Mouse (Mus musculus) layer of hippocampus, postnatal 14 days (tissue): ENCODE data around the gene Ndufv3. TPM values are rescaled to one million over a fixed set of nuclear protein-coding genes. Genes with fewer than 3 reads are reported as not detected.

Source experiments
- DNase-seq, 2 experiments: peaks; one replicate each; pipeline ENCODE4 v3.0.0; 2021 to 2022; ENCODE audit warnings: low spot score in 2 of 2, mixed read lengths in 1 of 2
- long read RNA-seq, 2 experiments: library from polyadenylated mRNA; stranded (forward); transcript quantifications; one replicate each; pipeline ENCODE4 v2.0.0; 2021
- total RNA-seq, 2 experiments: library from RNA; stranded (reverse); gene quantifications; 2 replicates each; pipeline ENCODE4 v1.2.3; 2021

Ndufv3 gene
- total RNA-seq: 100 to 1,000 TPM; 319 to 320 TPM
- long read RNA-seq, experiment 1, transcript Ndufv3-202 (3 exons, 493 nt): major isoform, 97 of 118 reads
- long read RNA-seq, experiment 1, transcript Ndufv3-201 (4 exons, 1,582 nt): minor isoform, 12 of 118 reads
- long read RNA-seq, experiment 1, partial matches to known transcripts: 1 of 118 reads
- long read RNA-seq, experiment 1, other reads (novel, unspliced or antisense): 8 of 118 reads
- long read RNA-seq, experiment 2, transcript Ndufv3-201 (4 exons, 1,582 nt): minor isoform, 19 of 287 reads
- long read RNA-seq, experiment 2, transcript Ndufv3-202 (3 exons, 493 nt): major isoform, 261 of 287 reads
- long read RNA-seq, experiment 2, partial matches to known transcripts: 3 of 287 reads
- long read RNA-seq, experiment 2, other reads (novel, unspliced or antisense): 4 of 287 reads

DNA sequence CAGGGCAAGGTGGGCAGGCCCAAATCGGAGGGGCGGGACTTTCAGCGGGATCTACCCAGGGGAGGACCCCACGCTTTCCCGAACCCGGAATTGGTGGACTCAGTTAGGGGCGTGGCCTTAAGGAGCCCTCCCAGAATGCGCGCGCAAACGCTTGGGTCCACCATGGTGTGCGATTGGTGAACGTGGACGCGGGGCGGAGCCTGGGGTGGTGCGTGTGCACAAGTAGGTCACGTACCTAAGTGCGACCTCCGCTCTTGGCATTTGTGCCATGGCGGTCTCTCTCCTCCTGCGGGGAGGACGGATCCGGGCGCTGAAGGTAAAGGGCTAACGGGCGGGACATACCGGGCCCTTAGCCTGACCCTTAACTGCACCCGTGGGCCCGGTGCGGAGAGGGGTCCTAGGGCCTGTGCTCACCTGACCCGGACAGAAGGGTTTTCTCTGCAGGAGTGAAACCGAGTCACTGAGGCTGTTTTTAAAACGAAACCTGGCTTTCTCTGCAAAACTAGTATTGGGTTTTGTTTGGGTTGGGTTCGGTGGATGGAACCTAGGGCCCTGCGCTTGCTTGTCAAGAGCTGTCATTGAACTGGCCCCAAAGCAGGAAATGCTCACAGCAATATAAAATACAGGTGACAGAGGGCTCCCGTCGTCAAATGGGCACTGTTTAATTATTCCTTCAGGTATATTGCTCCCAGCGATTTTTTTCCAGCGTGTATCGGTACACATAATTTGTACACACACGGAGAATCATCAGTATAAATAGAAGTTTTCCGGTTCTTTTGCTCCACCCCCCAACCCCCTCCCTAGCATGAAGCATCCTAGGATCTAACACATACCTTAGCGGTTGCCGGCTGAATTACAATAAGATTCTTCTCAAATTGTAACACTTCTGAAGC, at the start of gene Ndufv3, which contains the start of gene Wdr4:
Gene Ndufv3 (plus strand): TSS at position 170 of the 893 bp plus-strand sequence.
Gene Wdr4 (minus strand): TSS at position 35 of the 893 bp plus-strand sequence.
- peak; percentile 95 to 99 for DNase-seq

DNA sequence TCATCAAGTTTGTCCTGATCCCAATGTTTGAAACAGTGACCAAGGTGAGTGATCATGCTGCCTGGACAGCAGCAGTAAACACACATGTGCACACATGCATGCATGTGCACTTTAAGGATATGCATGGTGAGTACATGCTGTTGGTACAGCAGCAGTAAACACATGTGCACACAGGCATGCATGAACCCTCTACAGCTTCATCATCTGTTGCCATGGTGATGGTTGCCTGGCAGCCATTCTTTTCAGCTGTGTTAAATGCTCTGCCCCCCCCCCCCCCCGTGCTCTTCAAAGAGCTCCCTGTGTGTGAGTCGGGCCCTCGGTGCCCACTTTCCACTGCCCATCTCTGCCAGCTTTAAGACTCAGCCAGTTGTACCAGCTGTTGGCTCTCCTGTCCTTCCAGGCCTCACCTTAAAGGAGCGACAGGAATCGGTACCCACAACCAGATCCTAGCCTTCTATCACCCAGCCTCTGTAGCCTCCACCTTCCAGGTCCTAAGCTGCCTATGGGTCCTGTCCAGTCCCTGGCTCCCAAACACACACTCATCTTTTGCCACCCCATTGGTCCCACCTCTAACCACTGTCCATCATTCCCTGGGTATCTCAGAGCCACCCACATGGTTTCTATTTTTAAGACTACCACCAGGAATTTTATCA, 49.0 kb upstream of the Ndufv3 start:
- no peak for DNase-seq

DNA sequence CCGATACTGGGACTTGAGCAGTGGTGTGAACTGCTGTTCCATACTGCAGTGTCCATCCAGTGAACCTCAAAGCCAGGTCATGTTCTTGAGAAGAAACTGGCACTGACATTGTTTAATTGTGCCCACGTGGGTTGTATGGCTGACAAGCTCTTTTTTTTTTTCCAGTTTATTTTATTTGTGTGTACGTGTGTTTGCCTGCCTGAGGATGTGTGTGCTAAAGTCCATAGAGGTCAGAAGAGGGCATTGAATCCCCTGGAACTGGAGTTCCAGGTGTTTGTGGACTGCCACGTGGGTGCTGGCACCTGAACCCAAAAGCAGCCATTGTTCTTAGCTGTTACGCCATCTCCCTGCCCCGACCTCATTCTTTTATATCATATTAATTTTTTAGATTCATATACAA, 45.5 kb upstream of the Ndufv3 start:
- no peak for DNase-seq

DNA sequence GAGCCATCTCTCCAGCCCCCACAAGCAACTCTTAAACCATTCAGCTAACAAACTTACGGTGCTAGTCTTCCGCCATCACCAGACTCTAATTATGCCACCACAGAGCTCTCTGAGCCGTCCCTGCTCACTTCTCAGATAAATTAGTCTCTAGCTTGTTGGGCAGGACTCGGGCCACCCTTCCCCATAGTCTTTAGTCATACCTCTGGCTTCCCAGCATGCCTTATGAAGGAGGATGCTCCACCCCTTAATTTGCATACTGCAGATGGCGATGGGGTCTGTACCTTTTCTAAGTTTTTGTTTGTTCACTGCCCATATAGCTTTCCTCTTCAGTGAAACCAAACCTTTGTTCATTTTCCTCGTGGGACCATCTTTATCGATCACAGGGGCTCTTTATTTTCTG, 41.3 kb upstream of the Ndufv3 start:
- DNase-seq: no peak

DNA sequence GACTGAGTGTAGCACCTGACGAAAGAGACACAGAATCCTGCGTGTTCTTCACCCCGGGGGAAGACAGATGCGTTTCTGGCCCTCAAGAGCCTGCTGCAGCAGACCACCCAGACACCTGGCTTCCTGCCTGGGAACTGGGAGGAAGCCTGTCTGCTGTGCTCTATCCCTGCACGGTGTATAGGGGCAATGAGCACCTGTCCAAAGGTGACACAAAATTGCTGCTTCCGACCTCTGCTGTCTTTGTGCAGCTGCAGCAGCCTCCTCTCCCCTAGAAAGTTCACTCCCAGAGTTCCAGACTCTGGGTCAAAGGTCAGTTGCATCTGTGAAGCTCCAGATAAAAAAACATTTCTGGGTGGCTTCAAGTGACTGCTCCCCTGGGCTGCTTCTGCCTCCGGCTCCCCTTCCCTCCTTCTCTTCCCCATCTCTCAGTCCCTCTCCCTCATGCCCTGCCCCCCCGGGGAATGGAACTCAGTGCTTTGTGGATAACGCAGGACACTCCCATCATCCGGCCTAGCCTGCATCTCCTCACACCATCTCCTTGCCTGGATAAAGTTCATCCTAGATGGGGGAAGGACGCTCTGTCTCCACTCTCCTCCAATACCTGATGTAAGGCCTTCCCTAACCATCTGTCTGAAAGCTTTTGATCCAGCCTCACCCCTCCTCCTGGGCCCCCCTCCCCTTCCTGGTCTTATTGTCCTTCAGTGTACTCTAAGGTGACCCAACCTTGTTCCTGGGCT, 40.6 kb upstream of the Ndufv3 start:
- no peak for DNase-seq

DNA sequence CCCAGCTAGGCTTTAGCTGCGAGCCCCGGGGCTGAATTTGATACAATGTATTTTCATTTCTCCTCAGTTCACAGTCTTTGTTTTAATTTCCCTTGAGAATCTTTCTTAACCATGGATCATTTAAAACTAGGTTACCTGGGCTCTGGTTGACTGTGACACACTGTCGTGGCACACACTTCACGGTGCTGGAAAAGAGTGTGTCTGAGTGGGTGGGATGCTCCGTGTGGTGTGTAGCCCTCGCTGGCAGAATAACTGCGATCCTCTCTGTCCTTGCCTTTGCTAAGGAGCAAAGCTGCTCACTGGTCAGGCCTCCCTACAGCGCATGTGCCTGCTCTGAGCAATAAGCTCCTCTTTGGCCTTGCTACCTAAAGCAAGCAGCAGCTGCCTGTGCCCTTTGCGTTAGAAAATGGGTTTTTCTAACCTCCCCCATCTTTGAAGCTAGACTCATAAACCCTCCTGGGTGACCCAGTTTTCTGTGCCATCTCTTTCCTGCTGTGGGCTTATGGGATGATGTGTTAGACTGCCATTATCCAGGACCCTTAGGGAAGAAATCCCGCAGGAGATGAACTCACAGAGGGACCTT, 33.2 kb upstream of the Ndufv3 start:
- DNase-seq: no peak

DNA sequence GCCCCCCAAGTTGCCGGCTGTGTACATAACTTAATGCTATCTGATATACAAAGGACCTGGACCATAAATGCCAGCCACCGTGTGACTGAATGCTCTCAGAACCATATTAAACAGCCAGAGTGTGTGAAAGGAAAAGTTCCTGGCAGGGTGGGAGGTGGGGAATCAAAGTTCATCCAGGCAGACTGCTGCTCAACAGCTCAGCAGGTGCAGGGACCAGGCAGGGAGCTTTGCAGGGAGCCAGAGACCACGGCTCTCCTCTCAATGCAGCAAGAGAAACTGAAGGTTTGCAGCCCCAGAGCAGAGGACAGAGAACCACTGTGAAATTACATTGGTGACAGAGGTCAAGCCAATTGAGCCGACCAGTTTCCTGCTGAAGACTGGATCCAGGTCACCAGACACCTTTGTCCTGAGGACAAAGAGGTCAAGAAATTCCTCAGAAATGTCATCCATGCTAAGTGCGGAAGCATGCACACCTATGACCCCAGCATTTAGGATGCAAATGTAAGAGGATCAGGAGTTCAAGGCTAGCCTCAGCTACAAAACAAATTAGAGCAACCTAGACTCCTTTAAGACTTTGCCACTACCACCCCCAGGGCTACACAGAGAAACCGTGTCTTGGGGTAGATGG, 32.4 kb upstream of the Ndufv3 start:
- no peak for DNase-seq

DNA sequence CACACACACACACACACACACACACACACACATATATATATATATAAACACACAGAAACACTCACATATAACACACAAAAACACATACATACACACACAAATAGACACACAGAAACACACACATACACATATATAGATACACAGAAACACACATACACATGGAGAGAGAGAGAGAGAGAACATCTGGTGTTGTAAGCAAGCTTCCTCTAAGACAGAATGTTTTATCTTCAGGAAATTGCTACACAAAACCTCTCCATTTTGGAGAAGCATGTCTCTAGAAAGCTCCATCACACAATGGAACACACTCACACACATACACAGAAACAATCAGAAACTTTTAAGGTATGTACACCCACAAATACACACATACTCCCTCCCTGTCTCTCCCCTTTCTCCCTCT, 28.6 kb upstream of the Ndufv3 start:
- no peak for DNase-seq

DNA sequence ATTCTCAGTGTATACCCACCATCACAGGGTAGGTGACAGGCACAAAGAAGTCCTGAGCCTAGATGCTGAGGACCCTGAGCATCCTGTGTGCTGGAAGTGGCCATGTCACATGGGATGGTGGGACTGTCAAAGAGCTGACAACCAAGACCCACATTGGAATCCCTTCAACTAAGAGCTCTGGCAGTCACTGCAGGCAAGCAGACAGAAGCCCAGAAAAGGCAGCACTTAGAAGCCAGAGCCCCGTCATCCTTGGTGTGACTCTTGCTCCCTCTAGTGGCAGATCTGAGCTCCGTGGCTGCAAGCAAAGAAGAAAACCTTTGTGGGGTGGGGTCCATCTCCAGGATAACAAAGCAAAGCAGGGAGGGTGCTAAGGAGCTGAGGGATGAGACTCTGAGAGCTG, 27.5 kb upstream of the Ndufv3 start:
- peak; percentile 83 to 92 for DNase-seq

DNA sequence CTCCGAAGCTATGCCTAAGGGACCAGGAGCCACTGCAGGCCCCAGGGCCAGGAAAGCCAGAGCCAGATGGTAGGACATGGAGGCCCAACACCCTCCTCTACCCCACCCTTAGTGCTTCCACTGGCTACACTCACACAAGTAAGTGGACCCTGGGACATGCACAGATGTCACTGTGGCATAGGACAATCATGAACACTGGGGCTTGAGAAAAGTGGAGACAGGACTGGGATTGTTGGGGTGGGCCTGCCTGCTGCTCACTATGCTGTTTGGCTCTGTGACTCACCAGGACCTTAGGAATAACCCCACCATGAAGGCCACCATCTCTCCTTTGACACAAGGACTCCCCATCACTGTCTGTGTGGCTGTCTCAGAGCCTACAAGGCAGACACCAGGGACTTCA, 24.9 kb upstream of the Ndufv3 start:
- DNase-seq: no peak

DNA sequence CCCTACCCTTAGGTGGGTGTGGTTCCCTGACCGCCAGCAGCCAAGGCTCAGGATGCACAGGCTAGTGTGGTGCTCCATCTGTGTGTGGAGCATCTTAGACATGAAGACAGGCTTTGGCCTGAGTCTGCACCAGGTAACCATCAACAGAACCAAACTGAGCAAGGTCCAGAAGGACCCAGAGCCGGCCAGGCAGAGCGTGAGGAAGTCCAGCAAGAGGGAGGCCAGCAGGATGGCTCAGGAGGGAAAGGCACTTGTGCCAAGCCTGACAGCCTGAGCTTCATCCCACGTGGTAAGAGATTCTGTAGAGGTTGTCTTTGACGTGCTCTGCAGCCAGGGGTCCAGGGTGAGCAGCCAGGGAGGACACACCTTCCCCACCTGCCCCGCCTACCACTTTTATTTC, 22.2 kb upstream of the Ndufv3 start:
- DNase-seq: no peak

DNA sequence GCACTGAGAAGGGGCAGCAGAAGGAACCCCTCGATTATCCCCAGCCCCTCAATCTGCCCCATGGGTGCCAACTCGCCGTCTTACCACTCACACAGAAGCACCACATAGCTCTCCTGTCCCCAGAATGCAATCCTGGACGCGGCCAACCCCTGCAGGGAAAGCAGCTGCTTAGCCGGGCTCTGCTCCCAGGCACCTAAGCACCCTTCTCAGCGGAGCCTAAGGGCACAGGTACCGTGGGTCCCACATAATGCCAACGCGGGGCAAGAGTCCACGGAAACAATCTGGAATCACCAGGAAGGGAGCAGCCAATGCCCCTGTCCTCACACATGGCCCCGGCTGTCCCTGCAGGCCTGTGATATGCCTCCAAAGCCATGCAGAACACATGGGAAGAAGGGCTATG, 20.2 kb upstream of the Ndufv3 start:
- DNase-seq: no peak

DNA sequence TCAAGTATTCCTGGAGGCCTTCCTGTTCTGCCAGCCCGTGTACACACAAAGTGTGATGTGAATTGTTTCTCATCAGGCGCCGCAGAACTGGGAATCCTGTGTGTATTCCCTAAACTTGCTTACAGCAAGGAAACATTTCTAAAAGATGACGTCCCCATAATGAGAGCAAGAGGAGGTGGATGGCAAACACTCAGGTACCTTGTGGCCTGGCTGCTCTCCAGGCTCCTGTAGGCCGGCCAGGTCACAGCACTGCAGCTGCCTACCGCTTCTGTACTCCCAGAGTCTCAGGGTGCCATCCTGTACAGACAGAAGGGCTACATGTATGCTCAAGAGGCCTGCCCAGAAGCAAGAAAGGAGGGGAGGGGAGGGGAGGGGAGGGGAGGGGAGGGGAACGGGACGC, 19.5 kb upstream of the Ndufv3 start:
- DNase-seq: no peak

DNA sequence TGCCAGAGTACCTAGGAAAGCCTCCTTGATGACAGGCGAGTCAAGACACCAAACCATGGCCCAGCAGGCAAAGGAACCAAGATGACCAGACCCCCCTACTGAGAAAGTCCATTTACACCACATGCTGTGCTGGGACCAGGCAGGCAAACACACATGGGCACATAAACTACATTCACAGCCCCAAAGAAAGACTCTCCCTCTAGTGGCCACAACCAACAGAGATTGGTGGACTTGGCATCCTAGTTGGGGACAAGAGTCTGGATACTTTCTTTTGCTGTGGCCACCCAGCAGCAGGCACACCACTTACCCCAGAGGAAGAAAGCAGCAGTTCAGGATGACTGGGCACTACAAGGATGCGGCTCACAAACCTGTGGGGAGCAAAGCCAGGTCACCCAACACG, 19.0 kb upstream of the Ndufv3 start:
- no peak for DNase-seq

DNA sequence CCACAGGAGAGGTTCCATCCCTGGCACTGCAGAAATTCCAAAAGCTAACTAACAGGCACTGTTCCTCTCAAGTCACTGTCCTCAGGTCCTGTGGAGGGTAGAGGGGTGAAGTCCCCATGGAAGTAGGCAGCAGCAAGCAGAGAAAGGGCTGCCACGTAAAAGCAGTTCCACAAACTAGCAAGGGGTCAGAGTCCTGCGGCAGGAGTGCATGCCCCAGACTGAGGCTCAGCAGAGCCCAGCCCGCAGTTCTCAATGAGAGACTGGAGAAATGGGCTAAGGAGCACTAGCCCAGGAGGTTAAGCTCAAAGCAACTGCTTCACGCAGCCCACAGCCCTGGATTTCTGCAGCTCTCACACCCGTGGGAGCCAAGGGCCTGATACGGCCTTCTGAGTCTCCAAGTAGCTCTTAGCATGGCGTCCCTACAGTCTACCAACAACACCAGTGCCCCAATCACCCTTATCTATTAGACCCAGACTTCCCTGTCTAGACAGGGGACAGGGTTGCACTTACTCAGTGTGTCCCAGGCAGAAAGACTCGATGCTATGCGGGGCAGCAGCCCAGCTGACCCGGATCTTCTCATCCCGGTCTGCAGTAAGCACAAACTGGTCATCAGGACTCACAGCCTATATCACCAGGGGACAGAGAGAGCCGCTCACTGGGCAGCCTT, 17.5 kb upstream of the Ndufv3 start:
- DNase-seq: no peak

DNA sequence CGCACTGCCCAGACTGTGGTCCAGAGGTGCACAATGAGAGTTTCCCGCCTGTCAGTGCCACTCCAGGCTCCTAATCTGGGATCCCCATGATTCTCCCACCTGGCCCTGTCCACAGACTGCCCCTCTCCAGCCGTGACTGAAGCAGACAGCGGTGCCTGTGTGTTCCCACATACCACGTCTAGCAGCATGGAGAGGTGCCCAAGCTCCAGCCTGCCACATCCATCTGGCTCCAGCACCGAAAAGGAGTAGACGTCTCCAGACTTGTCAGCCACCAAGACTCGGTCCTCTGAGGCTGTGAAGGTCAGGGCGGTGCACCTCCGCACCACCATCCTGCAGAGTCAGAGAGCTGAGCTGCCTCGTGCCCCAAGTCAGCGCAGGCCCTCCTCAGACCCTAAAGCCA, 16.6 kb upstream of the Ndufv3 start:
- DNase-seq: no peak

DNA sequence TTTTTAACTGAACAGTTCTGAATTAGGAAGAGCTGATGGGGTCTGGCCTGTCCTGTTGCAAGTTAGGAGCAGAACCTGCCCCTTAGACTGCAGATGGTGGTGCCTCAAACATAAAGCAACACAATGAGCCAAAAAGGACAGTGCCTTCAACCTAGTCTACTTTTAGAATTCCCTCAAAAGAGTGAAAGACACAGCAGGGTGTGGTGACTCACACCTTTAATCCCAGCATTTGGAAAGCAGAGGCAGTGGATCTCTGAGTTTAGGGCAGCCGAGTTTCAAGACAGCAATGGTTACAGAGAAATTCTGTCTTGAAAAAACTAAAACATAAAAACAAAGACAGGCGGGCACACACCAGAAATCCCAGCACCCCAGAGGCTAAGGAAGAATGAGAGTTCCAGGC, 16.0 kb upstream of the Ndufv3 start:
- DNase-seq: no peak

DNA sequence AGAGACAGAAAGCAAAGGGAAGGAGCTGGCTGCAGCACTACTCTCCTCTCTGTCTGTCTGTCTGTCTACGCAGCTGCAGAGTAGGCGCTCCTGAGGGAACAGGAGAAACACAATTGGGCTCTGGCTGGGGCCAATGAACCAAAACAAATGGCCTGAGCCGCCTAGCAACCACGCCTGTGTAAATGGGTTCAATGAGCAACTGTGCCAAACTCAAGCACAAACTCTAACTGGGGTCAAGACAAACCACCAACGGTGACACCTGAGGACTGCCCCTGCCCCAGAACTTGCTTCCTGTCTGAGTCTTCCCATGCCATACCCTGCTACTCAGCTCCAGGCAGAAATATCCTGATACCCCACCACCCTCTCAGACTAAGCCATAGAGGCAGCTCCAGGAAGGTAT, 14.9 kb upstream of the Ndufv3 start:
- DNase-seq: no peak

DNA sequence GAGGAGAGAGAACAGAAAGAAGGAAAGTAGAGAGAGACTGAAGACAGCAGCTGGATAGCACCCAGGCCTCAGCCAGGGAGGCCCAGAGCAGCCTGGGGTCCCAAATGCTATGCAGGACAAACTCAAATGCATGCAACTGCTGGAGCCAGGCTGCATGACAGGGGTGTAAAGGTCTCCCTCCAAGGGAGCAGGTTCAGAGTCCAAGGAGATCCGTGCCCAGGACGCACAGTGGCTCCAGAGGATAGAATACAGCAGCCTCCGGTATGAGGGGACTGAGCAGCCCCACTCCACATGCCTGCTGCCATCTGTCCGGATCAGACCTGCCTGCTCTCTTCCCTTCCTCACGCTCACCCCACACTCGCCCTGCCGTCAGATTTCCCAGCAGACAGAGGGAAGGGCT, 13.6 kb upstream of the Ndufv3 start:
- DNase-seq: no peak

DNA sequence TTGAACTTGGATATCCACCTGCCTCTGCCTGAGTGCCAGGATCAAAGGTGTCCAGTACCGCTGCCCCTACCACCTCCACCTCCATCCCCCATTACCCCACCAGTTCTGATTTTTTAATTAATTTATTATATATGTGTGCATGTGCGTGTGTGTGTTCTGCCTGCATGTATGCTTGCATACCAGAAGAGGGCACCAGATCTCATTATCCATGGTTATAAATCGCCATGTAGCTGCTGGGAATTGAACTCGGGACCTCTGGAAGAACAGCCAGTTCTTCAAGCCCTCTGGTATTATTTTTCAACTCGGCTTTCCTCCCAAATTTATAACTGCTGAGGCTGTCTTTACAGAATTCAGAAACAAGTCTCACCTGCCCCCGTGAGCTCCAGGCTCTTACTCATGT, 9.0 kb upstream of the Ndufv3 start:
- no peak for DNase-seq
